Mouse (Mus musculus) forebrain, postnatal 0 days (tissue): ENCODE measurements at regions not wholly inside any gene's neighbourhood (a gene's known extent, or its start where the extent isn't known, plus 50 kb on each side); places are given as distances from the start of the nearest gene placed in this dataset.

Experiments used
- ATAC-seq: fragments of 200-750 bp; cut with Nextera tagmentation; 2 replicates; pipeline ENCODE4 v1.8.0; 2017; ENCODE audit warnings: mild to moderate bottlenecking, moderate library complexity
- DNase-seq: peaks from one replicate; pipeline ENCODE4 v3.0.0-alpha.2; 2015
- H3K27ac ChIP-seq: fragments of 300-500 bp; sonication (generic); 2 replicates; pipeline ENCODE4 v1.5.1; 2014; ENCODE audit warnings: low read depth, mild to moderate bottlenecking, antibody characterized with exemption, low read length, moderate library complexity, mixed read lengths
- H3K27me3 ChIP-seq: fragments of 300-500 bp; sonication (generic); 2 replicates; pipeline ENCODE4 v1.6.1; 2014; ENCODE audit warnings: mild to moderate bottlenecking, low read length, mixed read lengths; ENCODE audit not compliant: insufficient read depth
- H3K36me3 ChIP-seq: fragments of 300-500 bp; sonication (generic); 2 replicates; pipeline ENCODE4 v1.6.1; 2014; ENCODE audit warnings: mild to moderate bottlenecking, moderate library complexity; ENCODE audit not compliant: insufficient read depth
- H3K4me1 ChIP-seq: fragments of 300-500 bp; sonication (generic); 2 replicates; pipeline ENCODE4 v1.6.1; 2014; ENCODE audit warnings: antibody characterized with exemption; ENCODE audit not compliant: insufficient read depth
- H3K4me2 ChIP-seq: fragments of 300-500 bp; sonication (generic); 2 replicates; pipeline ENCODE4 v1.6.1; 2014; ENCODE audit warnings: low read depth, mild to moderate bottlenecking, moderate library complexity
- H3K4me3 ChIP-seq: fragments of 300-500 bp; sonication (generic); 2 replicates; pipeline ENCODE4 v1.5.1; 2014; ENCODE audit warnings: low read depth, low read length, mixed read lengths
- H3K9ac ChIP-seq: fragments of 300-500 bp; sonication (generic); 2 replicates; pipeline ENCODE4 v1.6.1; 2014; ENCODE audit warnings: mild to moderate bottlenecking
- H3K9me3 ChIP-seq: fragments of 300-500 bp; sonication (generic); 2 replicates; pipeline ENCODE4 v1.6.1; 2016; ENCODE audit warnings: low read length
- CTCF ChIP-seq: sonication (generic); IDR thresholded peaks from 2 replicates; pipeline ENCODE4 v1.5.1; 2016; ENCODE audit warnings: antibody characterized with exemption, control low read depth, low read depth
- WGBS: fragments of 180-500 bp; shearing (Covaris S2); extraction: QIAGEN DNeasy Blood & Tissue Kit; methylation state at CpG from one replicate; pipeline ENCODE4 v1.1.7; 2014; 5-methylcytosine and 5-hydroxymethylcytosine counted together

DNA sequence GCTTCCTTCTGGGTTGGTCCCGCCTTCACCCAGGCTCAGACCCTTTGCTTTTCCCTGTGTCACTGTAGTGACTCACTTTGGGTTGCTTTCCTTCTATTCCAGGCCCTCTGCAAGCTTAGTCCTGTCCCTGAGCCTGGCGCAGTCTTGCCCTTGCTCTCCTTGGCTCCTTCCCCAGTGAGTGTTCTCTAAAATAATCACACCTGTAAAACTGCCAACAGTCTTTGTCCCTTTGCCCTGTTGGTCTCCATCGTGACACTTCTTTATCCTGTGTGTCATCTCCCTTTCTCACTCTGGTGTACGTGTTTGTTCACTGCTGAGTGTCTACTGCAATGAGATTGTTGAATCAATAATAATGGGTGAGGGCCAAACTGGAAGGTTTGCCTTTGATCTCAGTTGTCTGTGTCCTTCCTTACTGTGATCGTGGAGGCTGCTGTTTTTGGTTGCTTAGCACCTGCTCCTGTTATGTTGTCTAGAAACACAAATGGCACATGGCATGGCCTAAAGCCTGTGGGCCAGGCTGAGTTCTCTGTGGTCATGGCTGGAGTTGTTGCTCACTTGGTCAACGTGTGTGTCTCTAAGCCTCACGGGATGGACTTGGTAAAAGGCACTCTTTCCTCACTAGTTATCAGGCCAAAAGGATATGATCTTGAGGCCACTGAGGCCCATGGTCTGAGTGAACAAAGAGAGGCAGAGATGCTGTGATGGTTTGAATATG is 77.8 kb upstream of the Slc25a36 start:
- no peaks in the 10 kb centered on the region for H3K9me3 ChIP-seq
- 80% methylated on average over 7 of the region's 7 CpGs for WGBS
- no peak overlapping the region for H3K9ac ChIP-seq
- no peaks in the 10 kb centered on the region for H3K27me3 ChIP-seq
- H3K36me3 ChIP-seq, result no peaks in the 10 kb centered on the region
- no peak overlapping the region for H3K4me3 ChIP-seq
- DNase-seq (no peak), ATAC-seq (no peak)
- no peak for TF ChIP-seq CTCF
- H3K4me1 ChIP-seq, result no peaks in the 10 kb centered on the region
- H3K27ac ChIP-seq, result no peak overlapping the region
- H3K4me2 ChIP-seq, result no peak overlapping the region

DNA sequence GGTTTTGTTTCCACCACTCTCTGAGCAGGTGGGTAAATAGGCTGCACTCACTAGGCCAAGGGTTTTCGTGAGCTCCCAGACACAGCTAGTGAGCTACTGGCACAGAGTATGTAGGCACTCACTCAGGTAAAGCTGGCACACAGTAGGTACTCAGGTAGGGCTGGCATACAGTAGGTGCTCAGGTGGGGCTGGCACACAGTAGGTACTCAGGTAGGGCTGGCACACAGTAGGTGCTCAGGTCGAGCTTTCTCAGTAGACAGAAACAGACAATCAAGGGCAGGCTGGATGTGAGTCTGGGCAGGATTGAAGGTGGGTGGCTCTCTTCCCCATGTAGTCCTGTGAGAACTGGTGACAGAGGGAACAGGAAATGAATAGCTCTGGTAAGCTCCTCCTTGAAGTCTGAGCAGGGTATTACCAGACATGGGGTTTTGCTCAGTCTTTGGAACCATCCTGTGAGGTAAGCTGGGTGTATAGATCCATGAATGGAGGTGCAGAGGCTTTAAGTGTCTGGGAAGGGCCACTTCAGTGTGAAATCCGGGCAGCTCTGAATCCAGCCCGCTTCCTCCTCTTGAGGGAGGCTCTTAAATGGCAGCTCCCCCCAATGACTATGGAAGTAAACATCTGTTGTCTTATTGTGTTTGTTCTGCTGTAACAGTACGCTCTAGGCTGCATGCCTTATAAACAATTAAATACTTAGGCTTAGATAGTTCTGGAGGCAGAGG is 62.4 kb upstream of the Slc25a36 start:
- Histone ChIP-seq H3K4me2 (no peak overlapping the region), H3K4me1 (no peaks in the 10 kb centered on the region), H3K9me3 (no peaks in the 10 kb centered on the region), H3K27ac (no peak overlapping the region), H3K36me3 (no peaks in the 10 kb centered on the region), H3K4me3 (no peak overlapping the region), H3K9ac (no peak overlapping the region), H3K27me3 (no peaks in the 10 kb centered on the region)
- WGBS, result 80% methylated on average over 5 of the region's 5 CpGs
- no peak for DNase-seq
- ATAC-seq, result no peak
- no peak for TF ChIP-seq CTCF

GRCm38 (mm10) chr9:97172075-97172474 is 61.1 kb upstream of the Slc25a36 start:
- no peak overlapping the region for H3K4me3 ChIP-seq
- H3K9me3 ChIP-seq, result no peaks in the 10 kb centered on the region
- H3K36me3 ChIP-seq, result no peaks in the 10 kb centered on the region
- peak; percentile 80 for TF ChIP-seq CTCF
- no peaks in the 10 kb centered on the region for H3K4me1 ChIP-seq
- H3K27ac ChIP-seq, result no peak overlapping the region
- no peak overlapping the region for H3K4me2 ChIP-seq
- no peak overlapping the region for H3K9ac ChIP-seq
- 0 out of 2 replicates have a peak, but pooled peaks have one; percentile 38 for ATAC-seq
- WGBS, result 9% methylated on average over 3 of the region's 3 CpGs
- H3K27me3 ChIP-seq, result no peaks in the 10 kb centered on the region
- DNase-seq, result peak; percentile 75

DNA sequence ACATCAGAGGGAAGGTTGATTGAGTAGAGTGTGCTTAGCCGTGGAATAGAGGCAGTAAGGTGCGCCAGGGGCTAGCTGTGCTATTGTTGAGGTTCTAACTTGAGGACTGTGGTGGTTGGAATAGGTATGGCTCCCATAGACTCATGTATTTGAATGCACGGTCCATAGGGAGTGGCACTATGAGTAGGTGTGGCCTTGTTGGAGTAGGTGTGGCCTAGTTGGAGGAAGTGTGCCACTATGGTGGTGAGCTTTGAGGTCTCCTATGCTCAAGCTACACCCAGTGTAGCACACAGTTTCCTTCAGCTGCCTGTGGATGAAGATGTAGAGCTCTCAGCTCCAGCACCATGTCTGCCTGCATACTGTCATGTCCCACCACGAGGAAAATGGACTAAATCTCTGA is 60.5 kb upstream of the Slc25a36 start:
- H3K4me1 ChIP-seq, result no peaks in the 10 kb centered on the region
- H3K4me2 ChIP-seq, result no peak overlapping the region
- H3K9ac ChIP-seq, result no peak overlapping the region
- TF ChIP-seq CTCF, result no peak
- H3K27me3 ChIP-seq, result no peaks in the 10 kb centered on the region
- H3K27ac ChIP-seq, result no peak overlapping the region
- no peak for DNase-seq
- no peak overlapping the region for H3K4me3 ChIP-seq
- no peaks in the 10 kb centered on the region for H3K9me3 ChIP-seq
- WGBS, result 90% methylated on average over 4 of the region's 4 CpGs
- ATAC-seq, result no peak
- no peaks in the 10 kb centered on the region for H3K36me3 ChIP-seq

DNA sequence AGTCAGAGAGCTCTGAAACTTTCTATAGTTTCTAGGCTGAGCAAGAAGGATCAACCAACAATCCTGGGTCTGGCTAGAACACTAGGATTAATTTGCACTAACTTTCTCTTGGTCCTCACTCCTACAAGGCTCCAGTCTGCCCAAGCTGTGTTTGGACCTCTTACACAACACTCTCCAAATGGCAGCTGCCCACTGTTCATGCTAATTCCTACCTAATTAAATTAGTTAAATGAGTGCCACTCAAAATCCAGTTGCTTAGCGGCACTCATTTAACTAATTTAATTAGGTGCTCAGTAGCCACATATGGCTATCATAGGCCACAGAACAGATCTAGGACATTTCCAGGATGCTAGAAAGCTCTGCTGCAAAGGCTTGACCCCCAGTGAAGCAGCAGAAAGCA is 59.9 kb upstream of the Slc25a36 start:
- ATAC-seq (no peak), DNase-seq (no peak)
- Histone ChIP-seq H3K27ac (no peak overlapping the region), H3K36me3 (no peaks in the 10 kb centered on the region), H3K9ac (no peak overlapping the region), H3K4me1 (no peaks in the 10 kb centered on the region), H3K27me3 (no peaks in the 10 kb centered on the region), H3K9me3 (no peaks in the 10 kb centered on the region), H3K4me3 (no peak overlapping the region), H3K4me2 (no peak overlapping the region)
- TF ChIP-seq CTCF, result no peak
- 34% methylated on average over 1 of the region's 1 CpGs for WGBS

- DNase-seq (peak; percentile 60), ATAC-seq (no peak)
- WGBS, result 28% methylated on average over 2 of the region's 2 CpGs
- Histone ChIP-seq H3K36me3 (no peaks in the 10 kb centered on the region), H3K4me2 (no peak overlapping the region), H3K4me1 (no peaks in the 10 kb centered on the region), H3K9me3 (no peaks in the 10 kb centered on the region), H3K27ac (no peak overlapping the region), H3K4me3 (no peak overlapping the region), H3K27me3 (no peaks in the 10 kb centered on the region), H3K9ac (no peak overlapping the region)
- peak; percentile 67 for TF ChIP-seq CTCF
These were observed 51.5 kb upstream of the Slc25a36 start for GRCm38 (mm10) chr9:97162465-97162864.
